Mouse (Mus musculus): ENCODE results near the gene Mex3b. TPM values are rescaled to one million over a fixed set of nuclear protein-coding genes. Genes with fewer than 3 reads are reported as not detected.

Gene Mex3b
- total and polyA plus RNA-seq, 3 experiments = 0.59 to 2.5 (median 2.1) TPM

- dilution Hi-C loops (cut with MboI; ENCODE audit: extremely low pct_ligation_motif_present, extremely low pct_unique_long_range_greater_than_20kb, low sequenced_read_pairs) = no loop called here
Observed at GRCm38 (mm10) chr7:82890317-82890850, 23.3 kb downstream of the Mex3b start.

GRCm38 (mm10) chr7:82890875-82891515 lies 23.9 kb downstream of the Mex3b start:
- no peak overlapping the region for H3K27ac ChIP-seq (ENCODE audit: insufficient read depth, low read depth)
- H3K4me1 ChIP-seq (ENCODE audit: control insufficient read depth in 1 of 2, insufficient read depth in 2 of 2) = peaks cover 2 to 41% of the 10 kb centered on the region in 2 experiments; a peak in 2 of 4 replicates
- H3K27me3 ChIP-seq (replicated peaks) = no peaks in the 10 kb centered on the region
- no peak overlapping the region for H3K9ac ChIP-seq (ENCODE audit: insufficient read depth, low read depth)
- DNase-seq (ENCODE audit: extremely low read depth) = no peak
- H3K4me3 ChIP-seq (replicated peaks in 1 of 3; ENCODE audit: low read depth in 2 of 3, low read length in 2 of 3, poor library complexity in 1 of 3) = no peak overlapping the region
- H3K9me3 ChIP-seq (replicated peaks; ENCODE audit: low read length) = no peaks in the 10 kb centered on the region
- dilution Hi-C loops (cut with MboI; ENCODE audit: extremely low pct_ligation_motif_present, extremely low pct_unique_long_range_greater_than_20kb, low sequenced_read_pairs) (no loop called here), in situ Hi-C loops (cut with MboI; ENCODE audit: low pct_ligation_motif_present, low pct_unique_long_range_greater_than_20kb, low sequenced_read_pairs) (no loop called here)
- H3K36me3 ChIP-seq (replicated peaks in 1 of 2; ENCODE audit: control insufficient read depth in 1 of 2, insufficient read depth in 1 of 2, low read length in 1 of 2) = no peaks in the 10 kb centered on the region
- TF ChIP-seq RAD21 (IDR thresholded peaks at IDR 0.05; ENCODE audit: low read depth, low read length) = no peak
- TF ChIP-seq POLR2A (IDR thresholded peaks at IDR 0.05; ENCODE audit: low read depth, low read length) = no peak
- TF ChIP-seq CTCF (conservative IDR thresholded peaks at IDR 0.05 in 1 of 2, IDR thresholded peaks at IDR 0.05 in 1 of 2; ENCODE audit: low read depth in 2 of 2, low read length in 2 of 2) = no peak
- TF ChIP-seq E2F4 (IDR thresholded peaks at IDR 0.05; ENCODE audit: insufficient replicate concordance, low read depth, low read length) = no peak
- TF ChIP-seq MAFK (IDR thresholded peaks at IDR 0.05; ENCODE audit: insufficient replicate concordance, low read length) = no peak
- no peak for TF ChIP-seq MAX (IDR thresholded peaks at IDR 0.05; ENCODE audit: low read length)
- TF ChIP-seq IRF4 (IDR thresholded peaks at IDR 0.05; ENCODE audit: low read depth, low read length) = no peak
- TF ChIP-seq RCOR1 (conservative IDR thresholded peaks at IDR 0.05; ENCODE audit: low read depth, low read length) = no peak
- no peak for TF ChIP-seq SIN3A (IDR thresholded peaks at IDR 0.05; ENCODE audit: low read length)
- no peak for TF ChIP-seq EP300 (IDR thresholded peaks at IDR 0.05; ENCODE audit: low read length)
- TF ChIP-seq ZC3H11A (IDR thresholded peaks at IDR 0.05; ENCODE audit: low read depth, low read length) = no peak
- TF ChIP-seq TCF12 (IDR thresholded peaks at IDR 0.05; ENCODE audit: low read depth, low read length) = no peak
- no peak for TF ChIP-seq BHLHE40 (IDR thresholded peaks at IDR 0.05; ENCODE audit: low read depth, low read length)
- TF ChIP-seq MAZ (IDR thresholded peaks at IDR 0.05; ENCODE audit: low read depth, low read length) = no peak
- TF ChIP-seq JUND (conservative IDR thresholded peaks at IDR 0.05; ENCODE audit: low read depth, low read length) = no peak
- no peak for TF ChIP-seq NELFE (IDR thresholded peaks at IDR 0.05; ENCODE audit: low read depth, low read length)
- no peak for TF ChIP-seq PAX5 (IDR thresholded peaks at IDR 0.05; ENCODE audit: low read length)
- no peak for TF ChIP-seq ZMIZ1 (IDR thresholded peaks at IDR 0.05; ENCODE audit: low read depth, low read length)
- H3K79me2 ChIP-seq (replicated peaks; ENCODE audit: control insufficient read depth, extremely low read depth, insufficient read depth, poor library complexity, severe bottlenecking) = no peaks in the 10 kb centered on the region
- no peak overlapping the region for H3K4me2 ChIP-seq (ENCODE audit: insufficient read depth, low read depth, poor library complexity, severe bottlenecking)

More at GRCm38 (mm10) chr7:82890317-82890850, 23.3 kb downstream of the Mex3b start:
- Histone ChIP-seq H3K27ac (ENCODE audit: insufficient read depth, low read depth) (no peak overlapping the region), H3K4me2 (ENCODE audit: insufficient read depth, low read depth, poor library complexity, severe bottlenecking) (no peak overlapping the region), H3K4me1 (ENCODE audit: control insufficient read depth in 1 of 2, insufficient read depth in 2 of 2) (peaks cover 2 to 34% of the 10 kb centered on the region in 2 experiments; a peak in 2 of 4 replicates), H3K4me3 (replicated peaks in 1 of 3; ENCODE audit: low read depth in 2 of 3, low read length in 2 of 3, poor library complexity in 1 of 3) (no peak overlapping the region), H3K9ac (ENCODE audit: insufficient read depth, low read depth) (no peak overlapping the region), H3K36me3 (replicated peaks in 1 of 2; ENCODE audit: control insufficient read depth in 1 of 2, insufficient read depth in 1 of 2, low read length in 1 of 2) (no peaks in the 10 kb centered on the region), H3K9me3 (replicated peaks; ENCODE audit: low read length) (no peaks in the 10 kb centered on the region), H3K79me2 (replicated peaks; ENCODE audit: control insufficient read depth, extremely low read depth, insufficient read depth, poor library complexity, severe bottlenecking) (no peaks in the 10 kb centered on the region), H3K27me3 (replicated peaks) (no peaks in the 10 kb centered on the region)
- TF ChIP-seq ZC3H11A (IDR thresholded peaks at IDR 0.05; ENCODE audit: low read depth, low read length) = no peak
- TF ChIP-seq ZKSCAN1 (IDR thresholded peaks at IDR 0.05; ENCODE audit: borderline replicate concordance, low read depth, low read length) = no peak
- TF ChIP-seq POLR2A (IDR thresholded peaks at IDR 0.05; ENCODE audit: low read depth, low read length) = no peak
- no peak for TF ChIP-seq PAX5 (IDR thresholded peaks at IDR 0.05; ENCODE audit: low read length)
- no peak for TF ChIP-seq CHD1 (IDR thresholded peaks at IDR 0.05; ENCODE audit: low read depth, low read length)
- TF ChIP-seq IRF4 (IDR thresholded peaks at IDR 0.05; ENCODE audit: low read depth, low read length) = no peak
- no peak for TF ChIP-seq RAD21 (IDR thresholded peaks at IDR 0.05; ENCODE audit: low read depth, low read length)
- TF ChIP-seq TBP (conservative IDR thresholded peaks at IDR 0.05; ENCODE audit: low read depth, low read length) = no peak
- TF ChIP-seq POLR2AphosphoS2 (IDR thresholded peaks at IDR 0.05; ENCODE audit: low read depth, low read length) = no peak
- no peak for TF ChIP-seq GABPA (IDR thresholded peaks at IDR 0.05; ENCODE audit: insufficient replicate concordance, low read depth, low read length)
- TF ChIP-seq USF1 (IDR thresholded peaks at IDR 0.05; ENCODE audit: low read depth, low read length) = no peak
- no peak for TF ChIP-seq JUN (IDR thresholded peaks at IDR 0.05; ENCODE audit: insufficient read depth, low read depth, low read length)
- no peak for TF ChIP-seq TCF12 (IDR thresholded peaks at IDR 0.05; ENCODE audit: low read depth, low read length)
- TF ChIP-seq NELFE (IDR thresholded peaks at IDR 0.05; ENCODE audit: low read depth, low read length) = no peak
- no peak for TF ChIP-seq JUND (conservative IDR thresholded peaks at IDR 0.05; ENCODE audit: low read depth, low read length)
- TF ChIP-seq MXI1 (IDR thresholded peaks at IDR 0.05; ENCODE audit: low read depth, low read length) = no peak
- no peak for DNase-seq (ENCODE audit: extremely low read depth)
- in situ Hi-C loops (cut with MboI; ENCODE audit: low pct_ligation_motif_present, low pct_unique_long_range_greater_than_20kb, low sequenced_read_pairs) = no loop called here

Measured in CH12.LX (cell line).